Mouse (Mus musculus) neural tube, embryonic 10.5 days (tissue): ENCODE measurements at regions not wholly inside any gene's neighbourhood (a gene's known extent, or its start where the extent isn't known, plus 50 kb on each side); places are given as distances from the start of the nearest gene placed in this dataset.
A peak's percentile ranks its signal among the peaks of the same experiment; 100 is the strongest.
"Not testable (repeated sequence)": the region's sequence is repeated elsewhere in the genome, so short reads cannot be mapped to it uniquely, and the experiment has no call there.

ENCODE experiments used
- DNase-seq: peaks from one replicate; pipeline ENCODE4 v3.0.0-alpha.2; 2017; ENCODE audit warnings: low spot score; ENCODE audit errors: extremely low spot score

DNA sequence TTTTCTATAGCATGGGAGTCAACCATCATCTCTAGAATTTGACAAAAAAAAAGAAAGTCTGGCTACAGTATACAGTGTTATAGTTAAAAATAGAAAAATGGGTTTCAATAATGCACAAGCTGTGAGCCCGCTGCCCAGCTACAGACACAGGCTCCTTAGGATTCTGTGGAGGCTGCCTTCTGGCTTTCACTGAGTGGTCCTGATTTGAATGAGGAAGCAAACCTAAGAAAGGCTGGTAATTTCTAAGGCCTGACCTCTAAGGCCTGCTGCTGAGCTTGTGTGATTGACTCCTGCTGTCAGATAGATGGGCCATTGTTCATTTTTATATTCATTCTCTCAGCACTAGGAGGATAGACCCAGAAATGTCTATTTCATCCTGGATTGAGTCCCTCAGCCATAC, 67.7 kb downstream of the Alg10b start:
- DNase-seq: no peak

DNA sequence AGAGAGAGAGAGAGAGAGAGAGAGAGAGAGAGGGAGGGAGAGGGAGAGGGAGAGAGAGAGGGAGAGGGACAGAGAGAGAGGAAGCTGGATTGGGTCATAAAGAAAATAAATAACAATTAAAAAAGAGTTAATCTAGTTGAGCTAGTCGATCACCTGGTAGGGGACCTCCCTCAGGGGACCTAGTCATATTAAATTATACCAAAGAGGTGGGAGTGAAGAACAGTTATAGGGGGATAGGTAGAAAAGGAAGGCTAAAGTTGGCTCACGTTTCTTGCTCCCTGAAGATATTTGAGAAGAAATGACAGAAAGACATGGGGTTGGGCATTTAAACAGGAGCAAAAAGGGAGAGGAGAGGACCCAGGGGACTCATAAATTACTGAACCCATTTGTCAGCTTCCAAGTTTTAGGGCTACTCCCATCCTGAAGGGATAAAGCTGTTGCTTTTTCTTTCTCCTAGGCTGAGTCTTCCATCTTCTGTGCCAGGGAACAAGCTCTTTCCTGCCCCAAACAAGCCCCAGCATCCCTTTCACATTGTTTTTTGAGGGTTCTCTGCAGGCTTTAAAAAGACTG, 70.3 kb downstream of the Alg10b start:
- no peak for DNase-seq

DNA sequence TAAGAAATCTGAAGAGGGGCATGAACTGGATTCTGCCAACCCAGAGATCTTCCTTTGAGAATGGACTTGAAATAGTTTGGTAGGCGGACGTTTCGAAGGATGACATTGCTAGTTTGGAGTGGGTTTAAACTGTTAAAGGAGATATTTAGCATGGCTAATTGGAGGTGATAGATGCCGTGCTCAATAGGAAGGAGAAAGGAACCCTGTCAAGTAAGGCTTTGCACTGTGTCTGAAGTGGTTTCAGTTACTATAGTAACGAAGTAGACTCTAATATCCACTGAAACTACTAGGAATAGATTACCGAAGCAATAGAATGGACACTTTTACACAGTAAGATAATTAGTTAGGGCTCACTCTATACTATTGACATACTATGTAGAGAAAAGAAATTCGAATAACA, 74.5 kb downstream of the Alg10b start:
- no peak for DNase-seq

DNA sequence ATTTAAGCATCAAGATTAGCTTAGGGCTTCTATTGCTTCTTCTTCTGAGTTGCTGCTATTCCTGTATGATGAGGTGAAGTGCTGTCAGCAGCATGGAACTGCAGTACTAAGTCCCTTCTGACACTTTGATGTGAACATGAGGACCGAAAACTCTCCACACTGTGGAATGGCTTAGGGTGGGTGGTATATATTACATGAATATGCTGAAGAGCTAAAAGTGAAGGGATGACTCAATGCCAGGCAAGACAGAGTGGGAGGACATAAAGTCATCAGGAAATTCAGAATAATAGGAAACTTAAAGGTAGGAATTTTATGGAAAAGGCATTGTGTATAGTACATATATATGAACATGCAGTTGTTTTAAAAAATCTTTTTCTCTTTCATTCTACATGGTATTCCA, 79.3 kb downstream of the Alg10b start:
- DNase-seq: no peak

DNA sequence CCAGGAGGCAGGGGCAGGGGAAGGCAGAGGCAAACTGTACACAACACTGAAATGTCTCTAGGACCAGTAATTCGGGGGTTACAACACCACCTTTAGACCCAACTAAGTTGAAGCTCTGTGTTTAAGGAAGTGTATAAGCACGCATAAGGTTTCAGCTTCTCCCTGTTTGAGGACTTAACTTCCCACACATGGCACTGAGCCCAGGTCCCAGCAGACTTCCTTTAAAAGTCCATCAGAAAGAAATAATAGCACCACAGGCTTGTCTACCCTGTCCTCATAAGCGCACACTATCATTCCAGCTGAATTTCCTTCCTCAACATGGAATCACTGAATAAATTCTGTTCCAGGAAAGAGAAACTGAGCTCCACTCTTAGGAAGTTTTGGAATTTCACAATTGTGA, 80.9 kb downstream of the Alg10b start:
- no peak for DNase-seq

DNA sequence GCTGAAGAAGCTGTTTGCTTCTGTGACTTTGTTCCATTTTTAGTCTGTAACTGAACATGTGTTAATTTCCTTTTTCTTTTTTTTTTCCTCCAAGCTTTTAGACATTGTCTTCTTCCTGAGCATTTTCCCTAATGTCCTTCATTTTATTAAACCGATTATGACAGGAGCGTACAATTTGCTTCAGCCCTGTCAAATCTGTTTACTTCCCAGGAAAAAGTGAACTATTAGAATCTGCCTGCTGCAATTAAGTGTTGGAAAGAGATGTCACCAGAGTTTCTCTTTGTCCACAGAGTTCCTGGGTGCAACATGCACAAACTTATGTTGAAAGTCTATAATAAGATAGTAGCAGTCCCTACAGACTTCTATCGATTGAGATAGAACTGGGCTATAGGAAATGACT, 82.8 kb downstream of the Alg10b start:
- no peak for DNase-seq

DNA sequence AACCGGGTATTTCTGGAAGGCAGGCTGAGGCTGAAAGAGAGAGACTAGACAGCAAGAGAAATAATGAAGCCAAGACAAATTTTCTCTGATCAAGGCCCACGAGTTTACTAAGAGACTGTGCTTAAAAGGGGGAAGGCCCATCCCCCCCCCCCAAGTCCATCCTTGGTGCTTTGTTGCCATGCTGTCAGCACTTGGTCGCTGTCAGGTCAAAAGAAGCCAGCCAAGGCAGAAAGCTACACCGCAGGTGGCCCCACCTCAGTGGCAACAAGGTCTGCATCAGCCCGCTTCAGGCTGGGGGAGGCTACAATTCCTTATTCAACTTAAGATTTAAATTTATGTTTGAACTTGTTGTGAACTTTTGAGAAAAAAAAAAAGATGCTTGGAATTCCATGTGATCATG, 84.3 kb downstream of the Alg10b start:
- DNase-seq: not testable (repeated sequence)

DNA sequence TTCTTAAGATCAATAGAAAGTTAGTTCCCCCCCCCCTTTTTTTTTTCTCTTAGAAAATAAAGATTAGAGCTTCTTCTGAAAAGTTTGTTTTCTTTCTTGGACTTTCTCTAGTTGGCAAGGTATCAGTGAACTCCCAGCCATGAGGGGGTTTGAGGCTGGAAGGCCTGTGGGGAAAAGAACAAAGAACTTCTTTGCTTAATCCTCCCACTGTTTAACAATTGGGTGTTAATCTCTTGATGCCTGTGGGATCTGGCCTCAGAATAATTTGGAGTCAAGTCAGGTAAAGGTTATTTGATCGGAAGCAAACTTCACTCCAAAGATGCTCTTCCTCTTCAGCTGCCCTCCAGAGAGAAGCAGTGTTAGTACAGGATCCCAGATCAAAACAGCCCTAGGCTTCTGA, 84.8 kb downstream of the Alg10b start:
- DNase-seq: no peak

DNA sequence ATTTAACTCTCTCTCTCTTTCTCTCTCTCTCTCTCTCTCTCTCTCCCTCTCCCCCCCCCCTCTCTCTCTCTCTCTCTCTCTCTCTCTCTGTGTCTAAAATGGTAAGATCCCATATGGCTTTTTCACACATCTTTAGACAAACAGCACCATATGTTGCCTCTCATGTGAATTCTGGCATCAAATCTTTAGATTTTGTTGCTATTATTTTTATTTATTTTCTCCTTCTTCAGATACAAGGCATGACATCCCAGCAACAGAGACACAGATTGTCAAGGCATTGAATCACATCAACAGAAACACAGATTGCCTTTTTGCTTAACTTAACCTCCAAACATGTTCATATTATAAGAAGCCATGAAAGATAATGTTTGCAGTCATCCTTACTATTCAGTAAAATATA, 85.6 kb downstream of the Alg10b start:
- no peak for DNase-seq

DNA sequence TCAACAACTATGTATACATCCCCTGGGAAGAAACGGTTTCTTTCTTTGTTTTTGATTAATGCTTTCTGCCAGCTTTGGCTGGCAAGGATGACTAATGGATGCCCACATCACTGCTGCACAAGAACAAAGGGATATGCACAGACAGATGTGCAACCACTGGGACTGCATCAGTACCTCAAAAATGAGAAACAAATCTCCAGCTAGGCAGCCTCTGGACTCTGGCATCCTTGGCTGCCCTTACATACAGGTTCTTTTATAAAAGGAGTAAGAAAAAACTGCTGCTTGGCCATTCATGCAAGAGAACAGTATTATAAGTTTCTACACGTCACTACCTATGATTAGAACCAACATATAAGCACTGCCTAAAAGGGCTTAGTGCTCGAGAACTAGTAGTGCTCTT, 97.7 kb downstream of the Alg10b start:
- DNase-seq: no peak

DNA sequence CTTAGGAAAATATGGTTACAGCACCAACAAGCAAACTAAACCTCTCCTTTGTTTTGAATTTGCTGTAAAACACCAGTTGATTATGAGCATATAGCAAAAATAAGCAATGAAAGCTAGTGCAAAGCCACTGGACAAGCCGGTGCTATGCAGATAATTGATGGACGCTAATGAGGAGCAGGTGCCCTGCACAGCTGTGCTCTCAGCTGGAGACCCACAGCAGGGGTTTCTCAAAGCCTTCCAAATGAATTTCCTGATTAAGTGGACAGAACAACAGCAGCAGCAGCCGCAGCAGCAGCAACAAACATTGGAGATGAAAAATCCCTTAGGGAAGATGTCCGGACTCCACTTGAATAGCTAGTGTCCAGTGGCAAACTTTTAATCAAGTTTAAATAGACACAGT, 109.2 kb downstream of the Alg10b start:
- DNase-seq: peak; percentile 68

DNA sequence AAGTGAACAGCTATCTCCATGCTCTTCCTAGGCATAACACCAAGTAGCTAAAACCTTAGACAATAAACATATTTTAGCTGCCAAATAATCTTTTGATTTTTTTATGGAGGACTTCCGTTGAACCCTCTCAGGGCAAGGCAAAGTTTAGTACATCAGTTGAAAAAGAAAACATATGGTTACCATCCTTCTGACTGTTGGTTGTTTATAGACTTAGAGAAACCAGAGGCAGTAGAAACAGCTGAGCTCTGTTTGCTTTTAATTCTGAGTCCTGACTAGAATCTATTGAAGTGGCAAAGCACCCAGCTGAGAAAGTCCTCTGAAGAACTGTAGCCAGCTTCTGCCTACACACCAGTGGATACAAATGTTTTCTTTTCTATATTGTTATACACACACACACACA, 109.7 kb downstream of the Alg10b start:
- DNase-seq: no peak

DNA sequence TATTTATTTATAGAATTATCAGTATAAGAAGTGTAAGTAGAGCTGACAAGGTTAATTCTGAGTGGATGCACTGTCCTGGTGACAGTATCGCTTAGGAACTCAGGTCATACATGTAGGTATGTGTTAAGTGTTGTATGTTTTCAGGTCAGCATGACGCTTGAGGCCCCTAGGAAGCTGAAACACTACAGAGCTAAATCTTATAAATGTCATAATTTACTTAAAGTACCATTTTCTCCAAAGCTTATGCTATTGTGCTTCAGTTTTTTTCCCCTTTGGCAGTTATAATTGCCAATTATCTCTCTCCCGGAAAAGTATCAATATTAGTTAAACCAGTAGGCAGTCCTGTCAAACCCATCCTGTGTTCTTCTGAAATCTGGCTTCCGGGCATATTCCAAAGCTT, 110.3 kb downstream of the Alg10b start:
- DNase-seq: no peak

DNA sequence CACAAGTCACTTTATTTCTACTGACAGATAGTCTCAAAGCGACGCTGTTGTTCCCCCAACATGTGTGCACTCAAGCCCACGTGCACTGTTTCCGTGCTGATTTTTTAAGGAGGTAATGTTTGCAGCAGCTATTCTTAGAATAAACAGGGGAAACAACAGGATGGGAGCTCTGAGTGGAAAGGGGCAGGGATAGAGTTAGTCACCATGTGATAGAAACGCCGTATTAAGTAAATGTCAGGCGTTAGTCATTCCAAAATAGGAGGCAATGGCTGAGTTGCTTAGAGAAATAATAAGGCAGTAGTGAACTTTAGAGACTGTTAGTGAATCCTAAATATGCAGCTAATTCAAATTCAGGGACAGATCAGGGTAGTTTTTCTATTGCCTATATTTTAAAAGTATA, 111.4 kb downstream of the Alg10b start:
- DNase-seq: no peak

DNA sequence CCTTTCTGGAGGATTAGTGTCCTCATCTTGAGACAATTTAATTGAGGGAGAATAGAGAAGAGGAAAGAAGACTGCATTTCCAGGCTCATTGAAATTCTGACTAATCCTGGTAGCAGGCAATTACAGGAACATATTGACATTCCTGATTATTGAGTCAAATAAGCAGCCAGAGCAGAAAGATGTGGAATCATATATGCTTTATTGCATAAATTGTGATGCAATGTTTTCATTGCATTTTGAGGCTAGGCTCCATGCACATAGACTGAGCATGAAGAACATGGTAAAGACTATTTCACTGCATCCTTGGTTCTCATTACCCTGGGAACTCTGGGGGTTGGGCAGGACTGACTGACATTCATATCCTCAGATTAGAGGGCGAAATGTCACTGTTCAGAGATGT, 116.0 kb downstream of the Alg10b start:
- no peak for DNase-seq

DNA sequence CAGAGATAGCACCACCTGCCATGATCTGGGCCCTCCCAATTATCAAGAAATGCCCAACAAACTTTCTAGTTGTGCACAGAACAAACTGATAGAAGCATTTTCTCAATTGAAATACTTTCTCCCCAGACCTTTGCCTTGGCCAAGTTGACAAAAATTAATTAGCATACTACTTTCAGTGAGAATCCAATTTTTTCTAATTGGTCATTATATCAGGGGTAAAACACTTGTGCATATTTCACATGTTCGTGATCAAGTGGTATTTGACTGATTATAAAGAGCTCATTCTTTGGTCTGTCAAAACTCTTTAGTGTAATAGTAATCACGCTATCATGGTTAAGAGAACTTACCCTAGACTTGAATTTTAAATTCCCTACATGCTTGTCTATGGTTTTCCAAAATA, 117.2 kb downstream of the Alg10b start:
- DNase-seq: no peak

DNA sequence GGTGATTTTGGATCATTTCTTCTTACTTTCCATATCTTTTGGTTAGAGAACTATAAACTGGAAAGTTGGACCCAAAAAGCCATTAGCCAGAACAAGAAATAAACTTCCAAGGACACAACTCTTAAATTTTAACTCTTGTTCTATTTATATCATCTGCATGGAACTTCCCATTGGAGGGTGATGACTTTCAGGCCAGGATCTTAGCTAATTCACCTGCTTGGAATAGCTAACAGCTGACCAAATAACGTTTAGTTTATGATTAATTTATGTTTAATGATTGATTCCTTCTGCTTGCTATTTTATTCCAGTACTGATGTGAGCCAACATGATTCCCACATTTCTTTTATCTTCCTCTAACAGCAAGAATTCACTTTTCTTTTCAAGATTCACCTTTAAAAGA, 119.7 kb downstream of the Alg10b start:
- DNase-seq: no peak

DNA sequence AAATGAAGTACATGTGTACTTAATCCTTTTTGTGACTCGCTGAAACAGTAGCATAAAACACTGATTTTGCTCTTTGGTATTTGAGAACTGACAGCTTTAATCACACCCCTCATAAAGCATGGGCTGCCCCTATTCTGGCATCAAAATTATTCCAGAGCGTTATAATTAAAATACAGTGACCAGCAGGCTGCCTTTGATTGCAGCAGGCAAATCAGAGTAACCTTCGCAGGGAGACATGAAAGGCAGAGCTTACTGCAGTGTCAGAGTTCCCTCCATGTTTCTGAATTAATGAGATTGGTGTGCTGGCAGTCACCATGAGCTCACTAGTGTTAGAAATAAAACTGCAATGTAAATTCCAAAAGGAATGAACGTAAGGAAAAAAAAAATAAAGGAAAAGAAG, 120.8 kb downstream of the Alg10b start:
- DNase-seq: no peak

DNA sequence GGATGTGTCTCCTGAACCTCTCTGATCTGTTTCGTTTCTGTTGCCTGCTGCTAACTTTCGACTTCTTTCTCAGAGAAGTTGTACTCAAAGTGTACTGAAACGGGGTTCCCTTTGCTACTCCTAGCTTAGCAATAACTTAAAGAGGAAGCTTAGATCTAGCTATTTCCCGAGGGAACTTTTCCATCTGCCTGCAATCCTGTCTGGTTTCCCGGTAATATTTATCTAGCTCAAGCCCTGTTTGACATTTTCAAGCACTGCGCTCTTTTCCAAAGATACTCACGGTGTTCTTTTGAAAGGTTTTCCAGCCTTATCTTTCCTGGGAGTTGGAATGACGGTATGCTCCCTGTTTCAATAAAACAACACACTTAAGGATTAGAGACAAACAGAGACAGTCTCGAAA, 122.1 kb downstream of the Alg10b start:
- no peak for DNase-seq

DNA sequence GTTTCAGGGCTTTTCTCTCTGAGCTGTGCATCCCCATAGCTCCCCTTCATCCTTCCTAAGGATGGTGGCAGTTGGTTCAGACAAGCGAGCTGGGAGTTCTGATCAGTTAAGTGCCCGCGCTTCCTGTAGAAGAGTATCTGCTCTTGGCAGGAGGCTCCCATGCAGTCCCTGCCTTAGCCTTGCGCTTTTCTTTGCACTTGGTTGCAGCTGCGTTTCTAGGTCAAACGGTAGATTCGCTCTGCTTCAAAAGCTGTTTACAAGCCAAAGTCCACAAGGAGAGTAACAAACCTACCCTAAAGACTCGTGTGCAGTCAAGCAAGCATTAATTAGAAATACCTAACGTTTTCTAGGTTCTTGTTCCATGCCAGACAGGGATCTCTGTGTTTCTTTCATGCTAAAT, 122.6 kb downstream of the Alg10b start:
- DNase-seq: no peak

DNA sequence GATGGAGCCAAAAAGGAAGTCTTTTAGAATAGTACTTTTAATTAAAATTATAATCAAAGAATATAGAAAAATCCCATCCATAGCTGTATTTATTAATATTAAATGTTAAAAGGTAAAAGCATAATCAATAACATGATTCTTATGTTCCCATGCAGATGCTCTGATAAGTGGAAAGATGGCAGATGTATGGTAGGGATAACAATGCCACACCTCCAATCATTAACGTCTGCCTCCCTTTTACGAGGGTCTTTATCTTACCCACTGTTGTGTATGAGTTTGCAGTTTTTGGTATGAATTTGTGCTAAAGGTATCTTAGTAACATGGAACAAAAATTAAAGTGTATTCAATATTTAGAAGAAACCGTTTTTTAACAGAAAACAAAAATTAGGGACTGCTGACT, 127.8 kb downstream of the Alg10b start:
- no peak for DNase-seq

DNA sequence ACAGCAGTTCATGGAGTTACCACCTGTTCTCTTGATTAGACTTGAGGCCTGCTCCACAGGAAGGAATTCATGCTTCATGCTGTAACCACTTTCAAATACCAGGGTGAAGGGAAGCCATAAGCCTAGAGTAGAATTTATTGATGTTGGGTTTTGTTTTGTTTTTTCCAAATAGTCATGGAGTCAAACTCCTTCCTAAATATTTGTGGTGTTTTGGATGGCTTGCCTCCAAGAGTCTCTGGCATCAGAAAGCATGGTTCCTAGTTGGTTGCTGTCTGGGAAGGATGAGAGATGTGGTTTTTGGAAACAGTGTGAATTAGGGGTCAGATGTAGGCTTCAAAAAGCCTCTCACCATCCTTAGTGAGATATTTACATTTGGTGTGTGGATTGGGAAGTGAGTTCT, 141.5 kb downstream of the Alg10b start:
- DNase-seq: no peak

DNA sequence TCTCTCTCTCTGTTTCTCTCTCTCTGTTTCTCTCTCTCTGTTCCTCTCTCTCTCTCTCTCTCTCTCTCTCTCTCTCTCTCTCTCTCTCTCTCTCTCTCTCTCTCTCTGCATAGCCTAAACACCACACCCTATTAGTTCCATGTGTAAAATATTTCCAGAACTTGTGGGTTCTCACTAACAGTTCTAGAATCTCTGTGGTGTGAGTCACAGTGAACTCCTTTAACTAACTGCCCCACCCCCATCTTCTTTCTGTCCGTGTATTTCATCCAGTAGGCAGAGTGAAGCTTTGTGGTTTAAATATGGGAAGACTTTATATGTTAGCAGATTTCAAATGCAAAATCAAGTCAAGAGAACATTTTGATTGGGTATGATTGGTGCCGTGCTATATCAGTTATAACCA, 153.8 kb downstream of the Alg10b start:
- no peak for DNase-seq

DNA sequence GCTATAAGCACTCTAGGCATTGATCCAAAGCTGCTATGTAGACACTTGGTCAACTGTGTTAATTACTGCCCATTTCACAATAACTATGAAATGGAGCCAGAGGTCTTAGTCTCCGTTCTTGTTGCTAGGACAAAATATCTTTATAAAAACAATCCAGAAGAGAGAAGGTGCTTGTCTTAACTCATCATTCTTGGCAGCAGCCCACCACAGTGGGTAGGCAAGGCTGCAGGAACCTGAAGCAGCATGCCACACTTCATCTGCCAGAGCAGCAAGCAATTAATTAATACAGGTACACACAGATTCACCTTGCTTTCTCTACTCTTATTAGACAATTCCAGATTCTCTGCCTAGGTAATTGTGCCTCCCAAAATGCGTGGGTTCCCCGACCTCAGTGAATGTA, 172.8 kb downstream of the Alg10b start:
- DNase-seq: no peak
